Mouse (Mus musculus): Measurements from ENCODE around the gene Dazap1. TPM values are rescaled to one million over a fixed set of nuclear protein-coding genes. Genes with fewer than 3 reads are reported as not detected.

Gene Dazap1
- polyA plus RNA-seq, 1 experiment from 2014 or later, result 60.8 TPM

DNA sequence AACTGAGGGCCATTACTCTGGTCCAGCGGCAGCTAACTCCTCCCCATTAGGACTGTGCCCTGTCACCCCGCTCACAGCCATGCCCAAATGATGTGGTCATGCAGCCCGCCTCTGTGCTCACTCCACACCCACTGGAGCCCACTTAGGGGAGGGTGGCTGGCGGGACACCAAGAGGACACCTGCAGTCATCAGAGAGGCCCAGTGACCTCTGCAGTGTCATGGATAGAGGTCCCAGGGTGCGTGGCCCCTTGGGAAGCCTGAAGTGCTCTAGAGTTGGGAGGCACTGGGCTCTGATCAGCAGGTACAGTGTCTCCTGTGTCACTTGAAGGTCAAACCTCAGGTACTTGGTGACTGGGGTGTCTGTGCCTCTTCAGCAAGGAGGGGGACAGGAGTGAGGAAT lies 35.5 kb downstream of the Dazap1 start:
- H3K4me2 ChIP-seq, result peak overlapping the region; percentile 98
- H3K27me3 ChIP-seq (replicated peaks), result no peaks in the 10 kb centered on the region
- H3K4me1 ChIP-seq, result peaks cover 67% of the 10 kb centered on the region
- WGBS, result 83% methylated on average over 5 of the region's 5 CpGs
- H3K36me3 ChIP-seq (replicated peaks), result peaks cover 14% of the 10 kb centered on the region
- H3K9me3 ChIP-seq, result no peaks in the 10 kb centered on the region
- ATAC-seq (replicated peaks), result no peak
- H3K27ac ChIP-seq, result peak overlapping the region; percentile 98
- H3K9ac ChIP-seq, result peak overlapping the region; percentile 92
- H3K4me3 ChIP-seq, result peak overlapping the region; percentile 47

DNA sequence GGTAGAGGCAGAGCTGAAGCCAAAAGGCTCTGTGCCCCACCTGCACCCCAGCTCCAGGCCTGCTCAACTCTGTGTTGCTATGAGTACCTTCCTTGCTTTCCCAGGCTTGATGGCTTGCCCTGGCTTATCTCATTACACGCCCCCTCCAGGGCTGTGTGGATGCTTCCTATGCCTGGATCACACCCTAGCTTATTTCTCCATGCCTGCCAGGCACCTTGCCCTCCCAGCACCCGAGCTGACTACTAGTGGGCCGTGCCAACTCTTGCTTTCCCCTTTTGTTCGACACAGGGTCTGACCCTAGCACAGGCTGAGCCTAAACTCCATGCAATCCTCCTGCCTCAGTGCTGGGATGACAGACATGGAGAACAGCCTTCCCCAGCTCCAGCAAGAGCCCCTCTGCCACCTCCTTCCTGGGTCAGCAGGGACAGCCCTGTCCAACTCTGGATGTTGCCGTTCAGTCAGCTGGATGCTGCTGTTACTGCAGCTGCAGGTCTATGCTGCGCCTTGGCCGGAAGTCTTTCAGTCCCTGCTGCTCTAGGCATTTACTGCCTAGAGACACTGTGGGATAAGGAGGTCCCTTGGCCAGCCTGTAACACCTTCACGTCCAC lies 36.3 kb downstream of the Dazap1 start:
- WGBS, result 66% methylated on average over 8 of the region's 8 CpGs
- no peak for ATAC-seq (replicated peaks)
- Histone ChIP-seq H3K9me3 (no peaks in the 10 kb centered on the region), H3K4me1 (peaks cover 73% of the 10 kb centered on the region), H3K27me3 (replicated peaks) (no peaks in the 10 kb centered on the region), H3K4me2 (peak overlapping the region; percentile 98), H3K36me3 (replicated peaks) (peaks cover 14% of the 10 kb centered on the region), H3K4me3 (peak overlapping the region; percentile 47; the same call in 1 of the 2 replicates), H3K27ac (peak overlapping the region; percentile 98), H3K9ac (peak overlapping the region; percentile 92)

DNA sequence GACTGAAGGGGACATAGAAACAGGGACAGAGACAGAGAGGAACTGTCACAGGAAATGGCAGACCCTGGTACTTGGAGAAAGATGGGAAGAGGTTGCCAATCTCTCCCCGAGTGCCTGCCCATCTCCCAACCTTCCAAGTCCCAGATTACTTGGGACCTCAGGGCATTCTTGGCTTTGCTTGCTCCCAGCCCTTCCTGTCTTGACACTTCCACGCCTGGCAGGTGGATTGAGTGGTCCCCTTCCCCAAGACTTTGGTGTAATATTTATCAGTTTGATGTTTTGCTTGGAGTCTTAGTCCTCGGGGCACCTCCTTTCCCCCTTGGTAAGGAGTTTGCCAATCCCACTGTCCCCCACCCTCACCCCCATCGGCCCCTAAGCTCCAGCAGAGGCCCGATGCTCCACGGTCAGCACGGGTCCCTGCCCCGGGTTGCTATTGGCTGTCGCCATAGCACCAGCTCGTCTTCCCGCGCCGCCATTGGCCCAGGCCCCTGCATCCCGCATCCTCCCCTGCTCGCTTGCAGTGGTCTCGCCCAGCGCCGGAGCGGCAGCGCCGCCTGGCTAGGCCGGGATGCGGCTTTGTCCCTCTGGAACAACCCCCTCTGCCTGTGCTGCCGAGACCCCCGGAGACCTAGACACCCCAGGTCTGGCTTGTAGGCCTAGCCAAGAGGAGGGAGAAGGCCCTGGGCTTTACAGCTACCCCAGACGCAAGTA lies 37.4 kb downstream of the Dazap1 start:
- H3K9me3 ChIP-seq, result no peaks in the 10 kb centered on the region

DNA sequence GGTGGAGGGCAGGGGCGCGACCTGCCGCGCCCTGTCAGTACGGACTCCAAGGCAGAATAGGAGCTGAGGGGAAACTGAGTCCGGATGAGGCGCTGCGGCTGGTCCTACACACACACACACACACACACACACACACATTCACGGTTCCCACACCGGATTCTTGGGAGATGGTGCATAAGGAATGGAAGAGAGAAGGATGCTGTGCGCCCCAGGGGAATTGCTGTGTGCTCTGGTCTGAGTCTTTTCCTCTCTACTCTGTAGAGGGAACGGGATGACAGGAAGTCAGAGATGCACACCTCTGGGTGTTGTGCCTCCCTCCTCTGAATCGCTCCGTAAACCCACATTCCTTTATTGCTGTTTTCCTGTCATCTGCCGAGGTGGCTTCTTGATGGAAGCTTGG lies 38.0 kb downstream of the Dazap1 start:
- Histone ChIP-seq H3K27ac (peak overlapping the region; percentile 98), H3K27me3 (replicated peaks) (no peaks in the 10 kb centered on the region), H3K36me3 (replicated peaks) (peaks cover 14% of the 10 kb centered on the region), H3K4me2 (peak overlapping the region; percentile 98), H3K4me3 (peak overlapping the region; percentile 67), H3K9me3 (no peaks in the 10 kb centered on the region), H3K4me1 (peaks cover 73% of the 10 kb centered on the region), H3K9ac (peak overlapping the region; percentile 92)
- 3% methylated on average over 15 of the region's 15 CpGs for WGBS
- ATAC-seq (replicated peaks), result no peak

More for the DNA sequence above, 37.4 kb downstream of the Dazap1 start:
- Histone ChIP-seq H3K4me1 (peaks cover 73% of the 10 kb centered on the region), H3K4me2 (peak overlapping the region; percentile 98), H3K4me3 (peak overlapping the region; percentile 67), H3K9ac (peak overlapping the region; percentile 92), H3K27ac (peak overlapping the region; percentile 98), H3K36me3 (replicated peaks) (peaks cover 16% of the 10 kb centered on the region), H3K27me3 (replicated peaks) (no peaks in the 10 kb centered on the region)
- 1% methylated on average over 26 of the region's 26 CpGs for WGBS
- ATAC-seq (replicated peaks), result peak; percentile 76

DNA sequence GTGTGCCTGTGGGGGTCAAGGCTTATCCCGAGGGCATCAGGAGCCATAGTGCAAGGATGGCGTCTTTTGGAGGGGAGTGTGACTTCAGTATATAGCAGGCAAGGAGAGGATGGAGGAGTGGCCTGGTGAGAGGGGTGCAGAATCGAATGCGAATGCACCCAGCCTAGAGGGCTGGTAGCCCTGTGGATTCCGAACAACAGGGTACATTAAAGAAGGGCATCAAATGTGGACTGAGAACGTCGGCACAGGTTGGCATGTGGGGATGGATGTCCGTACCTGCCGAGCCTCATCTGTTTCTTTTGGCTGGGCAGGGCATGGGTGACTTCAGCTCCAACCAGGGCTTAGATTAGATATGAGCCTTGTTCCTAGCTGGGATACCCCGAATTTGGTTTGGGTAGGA lies 38.5 kb downstream of the Dazap1 start:
- Histone ChIP-seq H3K9ac (peak overlapping the region; percentile 92), H3K4me1 (peaks cover 73% of the 10 kb centered on the region), H3K27me3 (replicated peaks) (no peaks in the 10 kb centered on the region), H3K9me3 (no peaks in the 10 kb centered on the region), H3K4me3 (peak overlapping the region; percentile 67), H3K27ac (peak overlapping the region; percentile 98), H3K36me3 (replicated peaks) (peaks cover 14% of the 10 kb centered on the region), H3K4me2 (peak overlapping the region; percentile 98)
- 28% methylated on average over 10 of the region's 10 CpGs for WGBS
- no peak for ATAC-seq (replicated peaks)

DNA sequence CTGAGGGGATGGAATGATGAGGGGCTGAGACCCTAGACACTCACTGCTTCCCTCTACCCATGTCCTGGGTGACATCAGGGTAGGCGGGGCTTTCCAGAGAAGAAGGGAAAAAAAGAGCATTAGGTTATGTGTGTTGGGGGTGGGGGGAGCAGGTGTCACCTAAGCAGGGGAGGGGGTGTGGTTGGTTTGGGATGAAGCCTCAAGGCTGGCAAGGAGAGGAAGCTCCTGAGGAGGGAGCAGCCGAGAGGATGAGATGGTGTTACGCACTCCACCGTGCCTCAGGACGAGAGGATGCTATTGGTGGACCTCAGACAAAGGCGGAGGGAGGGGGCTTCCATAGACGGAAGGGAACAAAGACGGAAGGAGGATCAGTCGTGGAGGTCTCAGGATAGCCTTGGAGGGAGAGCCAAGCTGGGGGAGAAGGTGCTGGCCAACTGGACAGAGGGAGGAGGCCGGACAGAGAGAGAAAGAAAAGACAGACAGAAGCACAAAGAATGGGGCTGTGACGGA lies 39.4 kb downstream of the Dazap1 start:
- H3K9me3 ChIP-seq, result no peaks in the 10 kb centered on the region
- H3K4me2 ChIP-seq, result peak overlapping the region; percentile 98
- peak; percentile 85 for ATAC-seq (replicated peaks)
- peak overlapping the region; percentile 92 for H3K9ac ChIP-seq
- H3K27me3 ChIP-seq (replicated peaks), result no peaks in the 10 kb centered on the region
- H3K36me3 ChIP-seq (replicated peaks), result peaks cover 23% of the 10 kb centered on the region
- 2% methylated on average over 11 of the region's 11 CpGs for WGBS
- H3K4me1 ChIP-seq, result peaks cover 73% of the 10 kb centered on the region
- H3K27ac ChIP-seq, result peak overlapping the region; percentile 98
- peak overlapping the region; percentile 67 for H3K4me3 ChIP-seq

DNA sequence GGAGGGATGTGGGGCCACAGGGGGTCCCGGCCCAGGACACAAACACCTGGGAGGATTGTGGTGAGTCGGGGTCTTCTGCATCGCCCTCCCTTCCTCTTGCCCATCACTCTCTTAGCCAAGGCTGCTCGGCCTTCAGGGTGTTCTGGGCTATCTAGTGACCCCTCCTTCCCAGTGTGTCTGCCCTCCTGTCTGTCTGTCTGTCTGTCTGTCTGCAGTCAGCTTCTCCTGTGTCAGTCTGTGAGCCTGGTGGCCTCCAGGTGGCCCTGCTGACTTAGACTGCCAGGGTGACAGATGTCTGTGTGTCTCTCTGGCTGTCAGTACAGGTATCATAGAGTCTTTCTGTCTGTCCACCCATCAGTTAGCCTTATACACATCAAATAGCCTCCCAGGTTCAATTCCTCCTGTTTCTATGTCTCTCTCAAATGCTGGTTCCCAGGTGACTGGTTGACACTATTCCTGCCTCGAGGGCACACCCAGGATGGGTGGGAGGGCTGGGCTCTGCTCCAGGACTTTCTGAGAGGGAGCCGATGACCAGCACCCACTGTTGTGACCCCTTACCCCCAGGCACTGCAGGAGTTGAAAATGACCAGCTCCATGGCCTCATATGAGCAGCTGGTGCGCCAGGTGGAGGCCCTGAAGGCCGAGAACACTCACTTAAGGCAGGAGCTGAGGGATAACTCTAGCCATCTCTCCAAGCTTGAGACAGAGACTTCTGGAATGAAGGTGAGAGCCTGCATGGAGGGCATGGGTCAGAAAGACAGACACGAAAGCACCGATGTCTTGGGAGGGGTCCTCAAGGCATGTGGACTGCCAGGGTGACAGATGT lies 40.2 kb downstream of the Dazap1 start:
- 53% methylated on average over 10 of the region's 10 CpGs for WGBS
- H3K4me3 ChIP-seq, result peak overlapping the region; percentile 67
- no peaks in the 10 kb centered on the region for H3K9me3 ChIP-seq
- peak overlapping the region; percentile 98 for H3K4me2 ChIP-seq
- peaks cover 30% of the 10 kb centered on the region for H3K36me3 ChIP-seq (replicated peaks)
- H3K27ac ChIP-seq, result peak overlapping the region; percentile 98
- H3K4me1 ChIP-seq, result peaks cover 68% of the 10 kb centered on the region
- no peak for ATAC-seq (replicated peaks)
- H3K9ac ChIP-seq, result peak overlapping the region; percentile 92
- H3K27me3 ChIP-seq (replicated peaks), result no peaks in the 10 kb centered on the region

DNA sequence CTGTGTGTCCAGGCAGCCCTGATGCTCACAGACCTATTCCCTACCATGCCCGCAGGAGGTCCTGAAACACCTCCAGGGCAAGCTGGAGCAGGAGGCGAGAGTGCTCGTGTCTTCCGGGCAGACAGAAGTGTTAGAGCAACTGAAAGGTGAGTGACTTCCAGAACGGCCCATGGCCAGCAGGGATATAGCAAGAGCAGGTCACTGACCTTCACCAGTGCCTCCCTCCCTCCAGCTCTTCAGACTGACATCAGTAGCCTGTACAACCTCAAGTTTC lies 40.7 kb downstream of the Dazap1 start:
- peak overlapping the region; percentile 98 for H3K4me2 ChIP-seq
- WGBS, result 46% methylated on average over 5 of the region's 5 CpGs
- no peaks in the 10 kb centered on the region for H3K27me3 ChIP-seq (replicated peaks)
- H3K4me3 ChIP-seq, result peak overlapping the region; percentile 67
- H3K27ac ChIP-seq, result peak overlapping the region; percentile 98
- H3K9ac ChIP-seq, result peak overlapping the region; percentile 92
- no peaks in the 10 kb centered on the region for H3K9me3 ChIP-seq
- ATAC-seq (replicated peaks), result no peak
- peaks cover 36% of the 10 kb centered on the region for H3K36me3 ChIP-seq (replicated peaks)
- H3K4me1 ChIP-seq, result peaks cover 63% of the 10 kb centered on the region

DNA sequence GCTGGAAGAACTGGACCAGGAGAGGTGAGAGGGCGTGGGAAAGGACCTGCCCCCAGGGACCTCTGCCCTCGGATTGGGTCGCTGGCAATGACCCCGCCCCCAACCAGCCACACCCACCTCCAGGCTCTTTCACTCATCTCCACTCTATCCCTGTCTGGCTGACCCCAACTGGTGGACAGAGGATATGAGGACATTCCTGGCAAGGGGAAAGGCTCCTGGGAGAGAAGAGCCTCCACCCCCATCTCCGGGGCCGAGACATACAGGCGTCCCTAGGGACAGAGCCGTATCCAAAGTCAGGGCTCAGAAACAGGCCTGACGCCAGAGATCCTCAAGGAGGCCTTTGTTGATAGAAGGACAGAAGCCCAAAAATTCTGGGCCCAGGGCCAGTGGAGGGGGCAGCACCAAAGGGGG lies 41.2 kb downstream of the Dazap1 start:
- 9% methylated on average over 9 of the region's 9 CpGs for WGBS
- Histone ChIP-seq H3K36me3 (replicated peaks) (peaks cover 40% of the 10 kb centered on the region), H3K4me2 (peak overlapping the region; percentile 98), H3K9me3 (no peaks in the 10 kb centered on the region), H3K27me3 (replicated peaks) (no peaks in the 10 kb centered on the region), H3K27ac (peak overlapping the region; percentile 98), H3K9ac (peak overlapping the region; percentile 92), H3K4me3 (peak overlapping the region; percentile 67), H3K4me1 (peaks cover 58% of the 10 kb centered on the region)
- ATAC-seq (replicated peaks), result no peak

DNA sequence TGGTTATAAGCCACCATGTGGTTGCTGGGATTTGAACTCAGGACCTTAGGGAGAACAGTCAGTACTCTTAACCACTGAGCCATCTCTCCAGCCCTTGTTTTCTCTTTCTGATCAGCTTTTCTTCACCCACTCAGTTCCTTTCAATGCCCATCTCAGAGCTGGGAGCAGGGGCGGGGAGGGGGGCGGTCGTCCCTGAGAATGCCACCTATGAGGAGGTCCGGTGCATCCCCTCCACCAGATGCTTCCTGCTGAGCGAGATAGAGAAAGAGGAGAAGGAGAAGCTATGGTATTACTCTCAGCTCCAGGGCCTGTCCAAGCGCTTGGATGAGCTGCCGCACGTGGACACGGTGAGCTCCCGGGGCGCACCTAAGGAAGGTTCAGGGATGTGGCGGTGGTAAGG lies 43.2 kb downstream of the Dazap1 start:
- Histone ChIP-seq H3K9me3 (no peaks in the 10 kb centered on the region), H3K4me1 (peaks cover 45% of the 10 kb centered on the region), H3K4me3 (no peak overlapping the region), H3K9ac (peak overlapping the region; percentile 1; the same call in 1 of the 2 replicates), H3K27me3 (replicated peaks) (no peaks in the 10 kb centered on the region), H3K27ac (no peak overlapping the region), H3K36me3 (replicated peaks) (peaks cover 60% of the 10 kb centered on the region), H3K4me2 (peak overlapping the region; percentile 26)
- WGBS, result 39% methylated on average over 12 of the region's 12 CpGs
- no peak for ATAC-seq (replicated peaks)

DNA sequence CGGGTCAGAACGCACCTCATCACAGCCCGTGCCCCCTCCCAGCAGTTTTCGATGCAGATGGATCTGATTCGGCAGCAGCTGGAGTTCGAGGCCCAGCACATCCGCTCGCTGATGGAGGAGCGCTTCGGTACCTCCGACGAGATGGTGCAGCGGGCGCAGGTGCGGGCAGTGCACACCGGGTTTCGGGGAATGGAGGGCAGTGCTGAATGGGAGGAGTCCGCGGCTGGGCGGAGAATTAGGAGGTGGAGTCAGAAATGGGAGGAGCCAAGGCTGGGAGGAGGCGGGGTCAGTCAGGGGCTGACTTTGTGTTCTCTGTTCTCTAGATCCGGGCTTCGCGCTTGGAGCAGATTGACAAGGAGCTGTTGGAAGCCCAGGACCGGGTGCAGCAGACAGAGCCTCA lies 43.6 kb downstream of the Dazap1 start:
- Histone ChIP-seq H3K4me2 (peak overlapping the region; percentile 26), H3K27me3 (replicated peaks) (no peaks in the 10 kb centered on the region), H3K9me3 (no peaks in the 10 kb centered on the region), H3K27ac (no peak overlapping the region), H3K4me3 (no peak overlapping the region), H3K36me3 (replicated peaks) (peaks cover 63% of the 10 kb centered on the region), H3K4me1 (peaks cover 45% of the 10 kb centered on the region), H3K9ac (peak overlapping the region; percentile 1; the same call in 1 of the 2 replicates)
- ATAC-seq (replicated peaks), result no peak
- 31% methylated on average over 25 of the region's 25 CpGs for WGBS

DNA sequence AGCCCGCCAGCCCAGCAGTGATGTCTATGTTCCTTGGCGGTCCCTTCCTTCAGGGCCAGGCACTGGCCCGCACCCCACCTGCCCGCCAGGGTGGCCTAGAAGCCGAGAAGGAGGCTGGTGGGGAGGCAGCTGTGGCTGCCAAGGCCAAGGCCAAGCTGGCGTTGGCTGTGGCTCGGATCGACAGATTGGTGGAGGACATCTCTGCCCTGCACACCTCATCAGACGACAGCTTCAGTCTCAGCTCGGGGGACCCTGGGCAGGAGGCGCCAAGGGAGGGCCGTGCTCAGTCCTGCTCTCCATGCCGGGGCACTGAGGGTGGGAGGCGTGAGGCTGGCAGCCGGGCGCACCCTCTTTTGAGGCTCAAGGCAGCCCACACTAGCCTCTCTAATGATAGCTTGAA lies 50.3 kb downstream of the Dazap1 start:
- no peak for ATAC-seq (replicated peaks)
- Histone ChIP-seq H3K9ac (no peak overlapping the region), H3K9me3 (no peaks in the 10 kb centered on the region), H3K27me3 (replicated peaks) (no peaks in the 10 kb centered on the region), H3K4me3 (no peak overlapping the region), H3K4me1 (peaks cover 16% of the 10 kb centered on the region), H3K4me2 (no peak overlapping the region), H3K36me3 (replicated peaks) (peaks cover 93% of the 10 kb centered on the region), H3K27ac (no peak overlapping the region)
- 87% methylated on average over 16 of the region's 16 CpGs for WGBS
